Mouse (Mus musculus): ENCODE results near the gene Taz.

The Taz gene

DNA sequence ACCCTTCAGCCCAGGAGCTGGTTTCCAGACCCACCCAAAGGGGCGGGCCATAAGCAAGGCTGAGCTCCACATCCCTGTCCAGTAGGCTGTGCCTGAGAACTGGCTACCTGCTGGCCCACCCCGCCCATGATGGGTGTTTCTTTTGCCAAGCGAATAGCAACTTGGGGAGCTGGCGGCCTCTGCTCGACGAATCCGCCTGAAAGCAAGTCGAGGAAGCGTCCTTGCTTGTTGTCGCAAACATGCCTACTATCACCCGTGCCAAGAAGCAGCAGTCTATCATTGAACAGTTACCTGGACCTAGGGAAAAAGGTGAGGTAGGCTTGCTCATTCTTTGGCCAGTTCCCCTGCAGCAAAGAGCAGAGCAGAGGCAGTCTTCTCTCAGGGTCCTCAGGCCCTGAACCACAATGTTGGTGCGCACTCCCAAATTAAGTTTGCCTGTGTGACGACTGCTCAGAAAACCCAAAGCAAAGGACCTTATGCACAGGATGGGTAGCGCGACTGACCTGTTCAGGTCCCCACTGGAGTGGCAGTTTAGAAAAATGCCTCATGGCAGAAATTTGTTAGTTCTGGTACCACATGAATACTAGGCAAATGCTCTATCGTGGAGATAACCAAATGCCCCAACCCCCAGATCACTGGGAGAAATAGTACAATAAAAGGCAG is at the start of gene Taz, which contains the start of gene Dnase1l1:
Taz (plus strand) TSS at position 181 of the 663 bp plus-strand sequence.
Dnase1l1 (minus strand) TSS at position 606 of the 663 bp plus-strand sequence.
- in situ Hi-C loops (cut with MboI; ENCODE audit: low pct_unique_long_range_greater_than_20kb in 1 of 2, low sequenced_read_pairs in 2 of 2, unreplicated experiment in 1 of 2): no loop called here

DNA sequence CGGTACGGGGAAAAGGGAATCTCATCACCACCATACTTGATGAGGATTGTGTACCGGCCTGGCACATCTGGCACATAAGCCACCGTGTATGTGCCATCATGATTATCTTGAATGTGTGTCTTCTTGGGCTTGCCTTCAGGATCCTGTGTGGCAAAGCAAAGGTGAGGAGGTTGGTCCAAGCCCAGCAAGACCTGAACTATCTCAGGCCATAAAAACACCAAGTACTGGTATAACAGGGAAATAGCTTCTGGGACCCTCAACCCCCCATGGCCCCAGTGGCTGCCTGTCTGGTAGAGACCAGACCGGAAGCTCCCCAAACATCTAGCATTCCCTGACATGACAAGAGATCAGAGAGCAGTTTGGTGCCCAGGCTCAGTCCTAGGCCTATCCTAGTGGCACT is 48.5 kb upstream of the Taz start:
- in situ Hi-C loops (cut with MboI; ENCODE audit: low pct_unique_long_range_greater_than_20kb in 1 of 2, low sequenced_read_pairs in 2 of 2, unreplicated experiment in 1 of 2): loop anchor here in 1 of 2 experiments (25.0 kb wide), 1 partner anchor 296 kb away; the partner anchor contains the start of gene Renbp

DNA sequence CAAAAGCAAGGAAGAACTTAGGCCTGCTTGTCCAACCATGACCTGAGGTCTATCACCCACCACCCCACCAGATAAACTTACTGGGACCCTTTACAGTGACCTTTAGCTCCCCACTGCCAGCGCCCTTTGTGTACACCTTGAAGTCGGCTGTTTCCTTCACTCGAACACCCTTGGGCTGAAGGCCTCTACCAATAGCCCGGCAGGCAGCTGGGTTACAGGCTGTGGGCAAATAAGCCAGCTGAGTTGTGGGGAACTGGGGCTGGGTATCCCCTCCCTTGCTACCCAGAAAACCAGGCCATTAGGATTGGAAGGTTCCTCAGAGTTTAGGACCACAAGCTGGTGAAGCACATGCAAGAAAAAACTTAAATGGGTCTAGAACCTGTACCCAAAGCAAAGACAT is 41.4 kb upstream of the Taz start:
- in situ Hi-C loops (cut with MboI; ENCODE audit: low pct_unique_long_range_greater_than_20kb in 1 of 2, low sequenced_read_pairs in 2 of 2, unreplicated experiment in 1 of 2): loop anchor here in 1 of 2 experiments (25.0 kb wide), 1 partner anchor 303 kb away; the partner anchor contains the start of gene Renbp

DNA sequence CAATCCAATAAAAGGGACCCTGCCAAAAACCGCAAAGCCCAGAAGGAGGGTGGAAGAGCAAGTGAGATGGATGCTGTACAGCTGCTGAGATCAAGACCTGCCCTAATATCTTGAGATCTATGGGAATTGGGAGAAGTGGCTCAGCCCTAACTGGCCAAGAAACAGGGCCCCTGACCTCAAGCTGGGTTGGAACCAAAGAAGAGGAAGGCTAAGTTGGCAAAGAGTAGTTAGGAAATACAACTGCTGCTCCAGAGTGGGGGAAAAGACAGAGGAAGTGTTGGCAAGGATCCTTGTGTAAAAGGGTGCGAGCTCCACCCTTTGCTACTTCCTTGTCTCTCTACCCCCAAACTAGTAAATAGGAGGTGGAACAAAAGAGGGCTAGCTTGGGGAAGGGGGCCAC is 38.3 kb upstream of the Taz start:
- in situ Hi-C loops (cut with MboI; ENCODE audit: low pct_unique_long_range_greater_than_20kb in 1 of 2, low sequenced_read_pairs in 2 of 2, unreplicated experiment in 1 of 2): loop anchor here in 1 of 2 experiments (25.0 kb wide), 1 partner anchor 306 kb away; the partner anchor contains the start of gene Renbp

DNA sequence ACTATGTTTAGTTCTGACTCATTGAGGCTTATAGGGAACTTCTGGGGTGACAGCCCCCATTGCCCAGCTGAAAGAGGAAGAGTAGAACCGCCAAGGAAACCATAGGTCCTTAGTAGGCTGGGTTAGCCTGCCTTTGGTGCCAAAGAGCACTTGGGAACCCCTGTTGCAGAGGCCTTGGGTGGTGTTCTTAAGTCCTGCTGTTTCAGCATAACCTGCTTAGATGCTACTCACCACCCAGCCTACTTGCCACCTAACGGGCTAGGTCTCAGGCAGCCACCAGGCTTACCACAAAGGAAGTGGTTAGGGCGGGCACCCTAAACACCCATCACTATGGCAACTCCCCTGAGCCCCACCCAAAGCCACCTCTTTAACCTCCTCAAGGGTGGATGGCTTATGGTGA is 37.9 kb upstream of the Taz start:
- in situ Hi-C loops (cut with MboI; ENCODE audit: low pct_unique_long_range_greater_than_20kb in 1 of 2, low sequenced_read_pairs in 2 of 2, unreplicated experiment in 1 of 2): loop anchor here in 1 of 2 experiments (25.0 kb wide), 1 partner anchor 307 kb away; the partner anchor contains the start of gene Renbp

DNA sequence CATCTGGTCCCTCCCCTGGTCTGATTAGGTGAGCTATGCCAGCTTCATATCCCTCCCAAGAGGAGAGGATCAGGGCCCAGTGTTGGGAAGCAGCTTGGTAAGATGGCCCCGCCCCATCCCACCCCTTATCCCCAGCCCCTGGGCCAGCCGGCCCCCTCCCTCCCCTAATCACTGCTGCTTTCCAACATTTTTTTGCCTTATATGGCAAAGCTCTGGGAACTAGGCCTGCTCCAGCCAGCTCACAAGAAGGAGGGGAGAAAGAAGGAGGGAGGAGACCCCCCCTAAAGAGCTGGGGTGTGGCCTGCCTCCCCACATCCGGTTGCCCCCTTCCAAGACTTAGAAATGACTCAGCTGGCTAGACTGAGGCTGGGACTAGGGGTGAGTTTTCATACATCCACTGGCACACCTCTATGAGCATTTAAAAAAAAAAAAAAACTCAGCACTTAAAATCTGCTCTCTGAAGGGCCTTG is 37.1 kb upstream of the Taz start:
- in situ Hi-C loops (cut with MboI; ENCODE audit: low pct_unique_long_range_greater_than_20kb in 1 of 2, low sequenced_read_pairs in 2 of 2, unreplicated experiment in 1 of 2): loop anchor here in 1 of 2 experiments (25.0 kb wide), 1 partner anchor 307 kb away; the partner anchor contains the start of gene Renbp

DNA sequence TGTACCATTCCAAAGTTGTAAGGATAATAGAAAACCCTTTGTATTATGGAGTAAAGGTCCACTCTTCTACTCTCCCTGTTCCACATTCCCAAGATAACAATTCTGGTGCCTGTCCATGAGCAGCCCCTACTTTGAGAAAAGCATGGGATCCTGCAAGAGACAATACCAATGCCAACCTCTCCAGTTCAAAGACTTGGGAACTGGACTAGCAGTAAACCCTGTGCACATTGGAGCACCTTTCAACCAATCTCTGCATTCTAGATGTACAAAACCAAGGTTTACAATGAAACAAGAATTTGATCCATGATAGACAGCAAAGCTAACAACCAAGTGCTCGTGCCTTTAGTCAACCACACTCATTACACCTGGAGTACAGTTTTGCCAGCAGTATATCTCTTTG is 36.6 kb upstream of the Taz start:
- in situ Hi-C loops (cut with MboI; ENCODE audit: low pct_unique_long_range_greater_than_20kb in 1 of 2, low sequenced_read_pairs in 2 of 2, unreplicated experiment in 1 of 2): loop anchor here in 1 of 2 experiments (25.0 kb wide), 1 partner anchor 308 kb away; the partner anchor contains the start of gene Renbp

DNA sequence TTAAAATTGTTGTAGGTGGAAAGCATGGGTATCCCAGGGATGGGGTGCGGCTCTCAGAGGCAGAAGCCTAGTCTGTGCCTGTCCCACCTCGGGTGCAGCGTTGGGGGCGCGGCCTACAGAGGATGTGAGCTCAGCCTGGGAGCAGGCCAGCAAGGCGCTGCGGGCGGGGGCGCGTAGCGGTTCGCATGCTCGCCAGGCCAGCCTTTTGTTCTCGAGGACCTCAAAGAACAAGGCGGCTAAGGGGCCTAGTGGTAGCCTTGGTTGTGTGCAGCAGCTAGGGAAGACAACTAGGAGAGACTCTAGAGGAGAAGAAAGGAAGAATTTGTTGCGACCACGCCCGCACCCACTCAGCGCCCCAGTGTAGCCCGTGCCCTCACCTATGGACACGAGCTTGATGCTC is 36.0 kb upstream of the Taz start:
- in situ Hi-C loops (cut with MboI; ENCODE audit: low pct_unique_long_range_greater_than_20kb in 1 of 2, low sequenced_read_pairs in 2 of 2, unreplicated experiment in 1 of 2): loop anchor here in 1 of 2 experiments (25.0 kb wide), 1 partner anchor 308 kb away; the partner anchor contains the start of gene Renbp

DNA sequence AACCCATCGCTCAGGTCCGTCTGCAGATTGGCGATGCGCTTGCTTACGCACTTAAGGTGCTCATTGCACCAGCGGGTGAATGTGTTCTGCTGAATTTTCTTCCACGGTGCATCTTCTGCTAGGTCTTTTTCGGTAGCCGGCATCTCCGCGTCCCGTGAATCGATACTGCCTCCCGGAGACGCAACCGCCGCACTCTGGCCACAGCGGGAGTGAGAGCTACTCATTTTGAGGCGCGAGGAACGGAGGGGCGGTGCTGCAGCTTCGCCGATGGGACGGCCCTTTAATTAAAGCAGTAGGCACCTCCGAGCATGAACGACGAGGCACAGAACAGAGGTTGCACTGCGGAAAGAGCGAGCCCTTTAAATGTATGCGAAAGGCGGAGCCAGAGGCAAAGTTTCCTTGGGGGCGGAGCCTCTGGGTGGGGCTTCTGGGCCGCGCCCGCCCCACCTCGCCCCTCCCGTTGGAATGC is 35.5 kb upstream of the Taz start:
- in situ Hi-C loops (cut with MboI; ENCODE audit: low pct_unique_long_range_greater_than_20kb in 1 of 2, low sequenced_read_pairs in 2 of 2, unreplicated experiment in 1 of 2): loop anchor here in 1 of 2 experiments (25.0 kb wide), 1 partner anchor 309 kb away; the partner anchor contains the start of gene Renbp

DNA sequence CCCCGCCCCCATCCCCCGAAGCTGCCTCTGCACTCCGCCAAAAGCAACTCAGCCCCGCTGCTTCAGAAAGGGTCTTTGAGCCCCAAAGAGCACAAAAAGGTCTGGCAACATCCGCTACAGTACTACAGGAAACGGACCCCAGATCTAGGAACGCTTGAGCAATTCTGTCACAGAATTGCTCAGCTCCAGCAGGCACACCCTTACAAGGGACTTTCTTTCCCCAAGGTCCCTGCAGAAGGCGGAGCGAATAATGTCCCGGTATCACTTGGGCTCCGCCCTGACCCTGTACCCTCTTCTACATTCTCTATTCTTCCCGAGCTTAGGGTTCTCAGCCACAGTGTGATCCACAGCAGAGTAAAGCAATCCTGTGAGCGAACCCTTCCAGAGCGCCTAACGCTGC is 35.0 kb upstream of the Taz start:
- in situ Hi-C loops (cut with MboI; ENCODE audit: low pct_unique_long_range_greater_than_20kb in 1 of 2, low sequenced_read_pairs in 2 of 2, unreplicated experiment in 1 of 2): loop anchor here in 1 of 2 experiments (25.0 kb wide), 1 partner anchor 309 kb away; the partner anchor contains the start of gene Renbp

DNA sequence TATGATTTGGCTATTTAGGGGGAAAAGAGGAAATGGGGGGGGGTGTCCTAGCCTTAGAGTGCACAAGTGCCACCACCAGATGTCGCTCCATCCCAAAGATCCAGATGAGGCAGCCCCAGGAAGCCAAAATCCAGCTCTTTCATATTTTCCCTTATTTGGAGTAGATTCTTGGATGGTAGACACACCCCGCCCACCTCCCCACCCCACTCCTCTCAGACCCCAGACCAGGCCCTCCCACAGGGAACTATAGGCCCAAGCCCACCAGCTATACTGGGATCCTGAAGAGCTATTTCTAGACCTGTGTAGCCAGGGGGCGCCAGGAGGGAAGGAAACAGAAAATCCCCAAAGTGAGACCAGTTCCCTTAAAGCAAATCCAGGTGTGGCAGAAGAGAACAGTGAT is 33.1 kb upstream of the Taz start:
- in situ Hi-C loops (cut with MboI; ENCODE audit: low pct_unique_long_range_greater_than_20kb in 1 of 2, low sequenced_read_pairs in 2 of 2, unreplicated experiment in 1 of 2): loop anchor here in 1 of 2 experiments (25.0 kb wide), 1 partner anchor 311 kb away; the partner anchor contains the start of gene Renbp

DNA sequence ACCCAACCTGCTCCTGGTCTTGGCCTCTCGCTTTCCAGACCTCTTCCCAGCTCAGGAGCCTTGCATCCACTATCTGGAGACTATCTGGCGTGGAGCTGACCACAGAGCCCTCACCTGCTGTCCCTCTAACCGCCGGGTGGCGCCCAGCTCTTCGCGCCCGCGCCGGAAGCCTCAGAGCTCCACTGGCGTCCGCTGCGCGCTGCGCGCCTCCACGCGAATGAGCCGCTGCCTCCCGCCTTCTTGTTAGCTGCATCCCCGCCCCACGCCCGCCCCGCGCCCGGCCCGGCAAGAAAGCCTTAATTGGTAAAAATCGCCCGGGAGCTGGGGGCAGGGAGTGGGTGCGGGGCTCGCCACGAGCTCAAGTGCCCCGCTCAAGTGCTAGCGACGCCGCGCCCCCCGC is 32.1 kb upstream of the Taz start, which contains the start of gene Flna:
Flna (minus strand) TSS at position 206 of the 400 bp plus-strand sequence.
- in situ Hi-C loops (cut with MboI; ENCODE audit: low pct_unique_long_range_greater_than_20kb in 1 of 2, low sequenced_read_pairs in 2 of 2, unreplicated experiment in 1 of 2): loop anchor here (5.0 to 25.0 kb wide), 2 partner anchors 163 to 312 kb away; partner anchors contain the start of gene Renbp (in 1 of the 2)

DNA sequence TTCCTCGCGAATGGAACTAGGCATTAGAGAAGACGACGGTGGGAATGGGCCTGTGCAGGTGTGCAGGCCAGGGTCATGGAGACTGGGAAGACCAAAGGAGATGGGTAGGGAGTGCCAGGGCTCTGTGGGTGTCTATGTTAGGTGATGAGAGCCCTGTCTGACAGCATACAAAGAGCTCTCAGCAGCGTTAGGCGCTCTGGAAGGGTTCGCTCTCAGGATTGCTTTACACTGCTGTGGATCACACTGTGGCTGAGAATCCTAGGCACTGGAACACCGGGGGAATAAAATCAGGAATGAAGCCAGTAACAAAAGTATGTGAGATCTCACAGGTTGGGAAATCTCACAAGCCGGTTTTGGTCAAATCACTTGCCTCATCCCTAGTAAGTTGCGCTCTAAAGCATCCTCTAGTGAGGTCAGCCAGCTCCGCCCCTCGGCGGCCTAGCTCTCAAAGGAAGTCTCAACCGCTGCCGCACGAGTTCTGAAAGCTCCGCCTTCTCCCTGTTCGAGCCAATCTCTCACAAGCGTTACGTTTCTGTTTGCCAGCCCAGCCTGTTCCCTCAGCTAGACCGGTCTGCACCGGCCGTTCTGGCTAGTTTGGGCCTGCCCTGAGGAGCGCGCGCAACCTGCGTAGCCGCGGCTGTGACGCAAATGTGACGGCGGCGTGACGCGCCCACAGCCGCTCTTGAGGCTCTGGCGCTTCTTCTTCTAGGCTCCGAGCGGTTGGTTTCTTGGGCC is 27.4 kb upstream of the Taz start, which contains the start of gene Emd:
Emd (plus strand) TSS at position 535 of the 735 bp plus-strand sequence.
- in situ Hi-C loops (cut with MboI; ENCODE audit: low pct_unique_long_range_greater_than_20kb in 1 of 2, low sequenced_read_pairs in 2 of 2, unreplicated experiment in 1 of 2): loop anchor here in 1 of 2 experiments (5.0 kb wide), 1 partner anchor 158 kb away; no protein-coding TSS in a partner anchor

DNA sequence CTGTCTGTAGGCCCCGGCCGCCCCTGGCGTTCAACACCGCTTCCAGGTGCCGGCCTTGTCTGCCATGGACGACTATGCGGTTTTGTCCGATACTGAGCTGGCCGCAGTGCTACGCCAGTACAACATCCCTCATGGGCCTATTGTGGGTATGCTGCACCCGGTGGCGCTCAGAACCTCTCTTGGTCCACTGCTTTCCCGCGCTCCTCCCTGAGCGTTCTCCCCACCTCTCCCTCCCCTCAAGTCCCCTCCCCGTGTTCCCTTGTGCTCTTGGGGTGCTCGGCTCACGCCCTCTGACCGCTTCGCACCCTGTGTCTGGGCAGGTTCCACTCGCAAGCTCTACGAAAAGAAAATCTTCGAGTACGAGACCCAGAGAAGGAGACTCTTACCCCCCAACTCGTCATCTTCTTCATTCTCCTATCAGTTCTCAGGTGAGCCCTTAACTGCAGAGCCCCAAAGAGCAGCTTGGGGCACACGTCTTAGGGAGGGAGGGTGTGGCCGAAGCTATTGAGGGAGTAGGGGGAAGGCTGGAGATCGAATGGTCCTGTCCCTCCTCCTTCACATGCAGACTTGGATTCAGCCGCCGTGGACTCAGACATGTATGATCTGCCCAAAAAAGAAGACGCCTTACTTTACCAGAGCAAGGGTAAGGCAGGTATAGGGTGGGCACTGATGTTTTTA is 26.7 kb upstream of the Taz start:
- in situ Hi-C loops (cut with MboI; ENCODE audit: low pct_unique_long_range_greater_than_20kb in 1 of 2, low sequenced_read_pairs in 2 of 2, unreplicated experiment in 1 of 2): loop anchor here in 1 of 2 experiments (5.0 kb wide), 1 partner anchor 157 kb away; no protein-coding TSS in a partner anchor

DNA sequence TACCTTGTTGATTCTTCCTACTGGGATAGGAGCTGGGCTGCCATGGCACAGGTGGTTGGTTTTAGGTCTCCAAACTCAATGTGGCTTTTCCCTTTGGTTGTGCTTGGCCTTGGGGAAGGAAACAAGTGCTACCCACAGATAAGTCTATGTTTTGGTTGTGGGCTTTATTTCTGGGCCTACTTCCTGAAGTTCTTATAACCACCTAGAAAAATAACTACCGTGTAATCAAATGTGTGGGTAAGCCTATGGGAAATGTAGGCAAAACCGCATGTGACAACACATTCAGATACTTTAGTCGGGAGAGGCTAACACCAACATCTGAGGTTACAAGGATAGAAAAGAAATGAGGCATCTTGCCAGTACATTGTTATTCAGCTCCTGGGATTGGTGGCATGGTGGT is 24.0 kb upstream of the Taz start:
- in situ Hi-C loops (cut with MboI; ENCODE audit: low pct_unique_long_range_greater_than_20kb in 1 of 2, low sequenced_read_pairs in 2 of 2, unreplicated experiment in 1 of 2): no loop called here

DNA sequence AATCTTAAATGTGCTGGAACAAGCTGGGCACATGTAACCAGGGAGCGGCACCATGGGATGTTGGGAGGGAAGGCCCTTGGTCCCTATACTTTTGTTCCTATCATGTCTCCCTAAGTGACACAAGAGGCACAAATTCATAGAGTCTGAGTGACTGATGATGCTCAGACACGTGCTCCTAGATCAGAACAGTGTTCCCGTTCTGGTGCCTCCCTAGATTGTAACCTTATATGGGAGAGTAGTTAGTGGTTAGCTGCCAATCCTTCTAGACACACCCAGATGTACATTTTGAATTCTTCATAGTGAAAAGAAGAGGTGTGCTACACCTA is 12.0 kb upstream of the Taz start:
- in situ Hi-C loops (cut with MboI; ENCODE audit: low pct_unique_long_range_greater_than_20kb in 1 of 2, low sequenced_read_pairs in 2 of 2, unreplicated experiment in 1 of 2): no loop called here

DNA sequence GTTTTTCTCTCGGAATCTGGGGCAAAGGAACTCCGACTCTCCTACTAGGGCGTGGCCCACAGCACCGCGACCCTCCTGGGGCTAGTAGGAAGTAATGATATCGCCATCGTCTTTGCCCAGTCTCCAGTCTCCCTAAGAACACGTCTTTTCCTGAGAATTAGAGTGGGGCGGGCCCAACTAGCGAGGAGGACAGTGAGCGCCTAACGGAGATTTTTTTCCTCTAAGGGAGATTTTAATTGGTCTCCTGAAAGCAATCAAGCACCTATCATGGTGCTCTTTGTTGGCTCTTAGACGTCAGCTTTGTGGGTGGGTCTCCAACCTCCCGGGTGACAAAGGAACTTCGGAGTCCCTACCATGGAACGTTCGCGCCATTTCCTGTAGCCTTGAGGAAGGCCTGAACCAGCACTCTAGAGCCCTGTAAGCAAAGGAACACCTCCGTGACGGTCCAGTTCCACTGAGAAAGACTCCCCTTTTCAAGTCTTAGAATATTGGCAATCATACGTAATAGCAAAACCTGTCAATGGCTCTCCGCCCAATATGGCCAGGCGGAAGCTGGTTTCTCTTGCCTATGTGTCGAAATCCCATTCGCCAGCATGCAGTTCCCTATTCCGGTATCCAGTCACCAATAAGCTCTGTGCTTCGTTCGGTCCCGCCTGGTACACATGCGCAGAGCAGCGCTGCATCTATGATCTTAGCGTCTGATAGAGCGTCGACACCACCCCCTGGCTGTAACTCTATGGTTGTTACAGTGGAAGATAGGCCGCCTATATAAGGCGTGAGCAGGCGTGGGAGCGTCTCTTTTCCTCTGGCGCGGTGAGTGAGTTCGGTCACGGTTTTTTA is 11.4 kb upstream of the Taz start, which contains the start of gene Rpl10:
Rpl10 (plus strand) TSS at position 751 of the 840 bp plus-strand sequence.
- in situ Hi-C loops (cut with MboI; ENCODE audit: low pct_unique_long_range_greater_than_20kb in 1 of 2, low sequenced_read_pairs in 2 of 2, unreplicated experiment in 1 of 2): no loop called here
